Mouse (Mus musculus) thymus, adult 18-20 months (tissue): ENCODE data around the gene Ajm1.
A peak's percentile ranks its signal among the peaks of the same experiment; 100 is the strongest.
"Not testable (repeated sequence)": the region's sequence is repeated elsewhere in the genome, so short reads cannot be mapped to it uniquely, and the experiment has no call there.

Experiments
- DNase-seq, 2 experiments: peaks; one replicate each; pipeline ENCODE4 v3.0.0; 2022; ENCODE audit warnings: mixed read lengths in 2 of 2

The Ajm1 gene

DNA sequence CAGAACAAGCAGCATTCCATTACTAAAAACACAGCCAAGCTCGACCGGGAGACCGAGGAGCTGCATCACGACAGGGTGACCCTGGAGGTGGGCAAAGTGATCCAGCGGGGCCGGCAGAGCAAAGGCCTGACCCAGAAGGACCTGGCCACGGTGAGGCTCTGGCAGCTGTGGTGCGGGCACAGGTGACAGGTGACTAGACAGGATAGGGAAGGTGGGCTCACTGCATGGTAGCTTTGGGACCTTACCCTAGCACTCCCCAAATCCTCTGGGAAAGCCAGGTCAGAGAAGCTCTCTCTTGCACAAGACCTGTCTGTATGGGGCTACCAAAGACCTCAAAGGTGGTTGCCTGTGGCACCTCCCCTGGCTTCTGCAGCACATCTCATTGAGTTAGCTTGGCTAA, 21.0 kb downstream of the Ajm1 start:
- DNase-seq = no peak

DNA sequence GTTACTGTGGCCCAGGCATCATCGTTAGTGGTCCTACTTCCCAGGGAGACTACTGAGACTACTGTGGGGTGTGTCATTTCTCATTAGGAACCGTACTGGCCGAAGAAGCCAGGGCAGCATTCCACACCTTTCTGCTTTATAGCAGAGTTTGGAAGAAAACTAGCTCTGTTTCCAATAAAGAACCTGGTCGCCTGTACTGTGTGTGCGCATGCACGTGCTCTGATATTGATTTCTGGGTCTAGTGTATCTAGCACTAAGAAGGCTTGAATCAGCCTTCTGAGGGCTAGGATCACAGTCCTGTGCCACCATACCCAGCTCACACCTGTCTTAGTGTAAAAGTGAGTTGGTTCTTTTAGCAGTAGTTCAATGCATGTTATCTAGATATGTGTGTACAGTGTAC, 22.8 kb downstream of the Ajm1 start:
- no peak for DNase-seq

DNA sequence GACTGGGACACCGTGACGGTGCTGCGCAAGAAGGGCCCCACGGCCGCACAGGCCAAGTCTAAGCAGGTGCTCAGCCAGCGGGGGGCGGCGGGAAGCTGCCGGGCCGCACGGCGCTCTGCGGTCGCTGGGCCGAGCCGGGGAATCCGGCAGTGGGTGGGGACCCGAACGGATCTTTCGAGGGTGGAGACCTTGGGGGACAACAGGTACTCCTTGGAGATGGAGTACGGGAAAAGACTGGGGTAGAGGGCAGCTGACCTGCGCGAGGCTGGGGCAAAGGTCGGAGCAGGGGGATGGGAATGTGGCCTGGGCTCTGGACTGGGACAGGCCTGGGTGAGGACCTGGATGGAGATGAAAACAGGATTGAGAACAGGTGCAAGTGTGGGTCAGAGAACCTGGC, 23.6 kb downstream of the Ajm1 start:
- no peak for DNase-seq

DNA sequence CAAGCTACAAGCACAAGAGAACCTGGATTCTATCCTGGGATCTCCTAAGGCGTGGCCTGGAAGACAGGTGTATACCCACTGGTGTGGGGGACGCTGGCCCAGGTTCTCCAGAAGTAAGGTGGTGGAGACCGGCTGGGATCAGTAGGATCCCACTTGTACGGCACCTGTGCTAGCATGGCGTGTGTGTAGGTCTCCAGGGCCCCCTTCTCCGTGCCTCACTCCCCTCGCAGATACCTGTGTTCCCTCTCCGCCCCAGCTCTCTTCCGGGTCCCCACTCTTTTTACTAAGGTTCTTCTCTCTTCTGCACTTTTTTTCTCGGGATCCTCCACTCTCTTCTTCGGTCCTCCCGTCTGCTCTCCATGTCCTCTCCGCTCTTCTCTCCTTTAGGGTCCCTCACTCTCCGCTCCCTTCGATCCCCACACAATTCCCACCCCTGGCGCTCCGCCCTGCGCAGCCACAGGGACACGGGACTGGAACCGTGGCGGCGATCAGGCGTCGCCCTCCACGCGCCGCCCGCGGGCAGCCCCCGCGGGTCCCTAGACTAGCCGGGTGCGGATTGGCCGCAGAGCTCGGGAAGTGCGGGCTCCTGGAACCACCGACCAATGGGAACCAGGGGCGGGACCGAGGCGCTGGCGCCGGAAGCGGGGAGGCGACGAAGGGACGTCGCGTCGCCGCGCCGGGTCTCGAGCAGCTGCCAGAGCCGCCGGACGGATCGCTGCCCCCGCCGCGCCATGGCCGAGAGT, 24.2 kb downstream of the Ajm1 start, which contains the start of gene Edf1:
TSS of gene Edf1 (plus strand) at position 627 of the 743 bp plus-strand sequence.
- peak; percentile 90 to 92 for DNase-seq

DNA sequence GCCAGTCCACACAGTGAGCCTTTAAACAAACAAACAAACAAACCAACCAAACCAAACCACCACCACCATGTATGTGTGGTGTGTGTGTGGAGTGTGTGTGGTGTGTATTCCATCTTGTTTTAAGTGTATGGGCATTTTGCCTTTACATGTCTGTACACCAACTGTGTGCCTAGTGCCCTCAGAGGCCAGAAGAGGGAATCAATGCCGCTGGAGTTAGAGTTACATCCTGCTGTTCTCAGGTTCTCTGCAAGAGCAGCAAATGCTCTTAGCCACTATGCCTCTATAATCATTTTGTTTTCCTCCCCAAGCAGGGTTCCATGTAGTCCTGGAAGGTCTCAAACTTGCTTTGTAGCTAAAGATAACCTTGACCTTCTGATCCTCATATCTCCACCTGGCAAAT, 25.3 kb downstream of the Ajm1 start:
- no peak for DNase-seq

DNA sequence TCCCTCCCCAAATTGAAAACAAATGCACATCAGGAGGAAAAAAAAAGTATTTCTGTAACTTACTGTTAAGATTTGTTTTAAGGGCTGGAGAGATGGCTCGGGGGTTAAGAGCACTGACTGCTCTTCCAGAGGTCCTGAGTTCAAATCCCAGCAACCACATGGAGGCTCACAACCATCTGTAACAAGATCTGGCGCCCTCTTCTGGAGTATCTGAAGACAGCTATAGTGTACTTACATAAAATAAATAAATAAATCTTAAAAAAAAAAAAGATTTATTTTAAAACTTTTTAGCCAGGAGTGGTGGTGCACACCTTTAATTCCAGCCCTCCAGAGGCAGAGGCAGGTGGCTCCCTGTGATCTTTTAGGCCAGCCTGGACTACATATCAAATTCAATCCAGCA, 26.1 kb downstream of the Ajm1 start:
- not testable (repeated sequence) for DNase-seq

DNA sequence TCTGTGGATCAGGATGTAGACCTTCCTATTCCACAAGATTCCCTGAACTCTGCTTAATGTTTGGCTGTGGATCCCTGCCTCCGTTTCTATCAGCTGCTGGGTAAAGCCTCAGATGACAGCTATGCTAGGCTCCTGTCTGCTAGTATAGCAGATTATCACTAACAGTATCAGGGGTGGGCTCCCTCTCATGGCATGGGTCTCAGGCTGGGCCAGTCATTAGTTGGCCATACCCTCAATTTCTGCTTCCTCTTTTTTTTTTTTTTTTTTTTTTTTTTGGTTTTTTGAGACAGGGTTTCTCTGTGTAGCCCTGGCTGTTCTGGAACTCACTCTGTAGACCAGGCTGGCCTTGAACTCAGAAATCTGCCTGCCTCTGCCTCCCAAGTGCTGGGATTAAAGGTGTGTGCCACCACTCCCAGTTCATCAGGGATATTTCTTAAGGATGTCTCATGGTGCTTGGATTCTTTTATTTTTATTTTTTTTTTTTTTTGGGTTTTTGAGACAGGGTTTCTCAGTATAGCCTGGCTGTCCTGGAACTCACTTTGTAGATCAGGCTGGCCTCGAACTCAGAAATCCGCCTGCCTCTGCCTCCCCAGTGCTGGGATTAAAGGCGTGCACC, 28.3 kb downstream of the Ajm1 start:
- DNase-seq = not testable (repeated sequence)

DNA sequence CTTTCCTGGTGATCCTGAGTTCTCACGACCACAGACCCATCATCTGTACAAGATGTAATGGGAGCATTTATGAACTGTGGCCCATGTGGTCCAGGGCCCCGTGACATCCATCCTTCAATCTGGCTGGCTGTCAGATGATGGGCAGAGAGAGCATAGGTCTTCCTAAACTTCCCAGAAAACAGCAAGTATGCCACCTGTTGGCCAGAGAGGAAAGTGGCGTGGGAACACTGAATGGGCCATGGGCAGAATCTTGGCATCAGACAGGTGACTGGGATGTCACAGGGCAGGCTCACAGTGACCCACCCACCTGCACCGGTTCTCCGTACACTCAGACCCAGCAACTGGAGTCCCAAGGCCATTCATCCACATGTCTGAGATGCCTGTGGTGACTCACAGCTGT, 30.4 kb downstream of the Ajm1 start:
- DNase-seq = peak; percentile 41 to 66

DNA sequence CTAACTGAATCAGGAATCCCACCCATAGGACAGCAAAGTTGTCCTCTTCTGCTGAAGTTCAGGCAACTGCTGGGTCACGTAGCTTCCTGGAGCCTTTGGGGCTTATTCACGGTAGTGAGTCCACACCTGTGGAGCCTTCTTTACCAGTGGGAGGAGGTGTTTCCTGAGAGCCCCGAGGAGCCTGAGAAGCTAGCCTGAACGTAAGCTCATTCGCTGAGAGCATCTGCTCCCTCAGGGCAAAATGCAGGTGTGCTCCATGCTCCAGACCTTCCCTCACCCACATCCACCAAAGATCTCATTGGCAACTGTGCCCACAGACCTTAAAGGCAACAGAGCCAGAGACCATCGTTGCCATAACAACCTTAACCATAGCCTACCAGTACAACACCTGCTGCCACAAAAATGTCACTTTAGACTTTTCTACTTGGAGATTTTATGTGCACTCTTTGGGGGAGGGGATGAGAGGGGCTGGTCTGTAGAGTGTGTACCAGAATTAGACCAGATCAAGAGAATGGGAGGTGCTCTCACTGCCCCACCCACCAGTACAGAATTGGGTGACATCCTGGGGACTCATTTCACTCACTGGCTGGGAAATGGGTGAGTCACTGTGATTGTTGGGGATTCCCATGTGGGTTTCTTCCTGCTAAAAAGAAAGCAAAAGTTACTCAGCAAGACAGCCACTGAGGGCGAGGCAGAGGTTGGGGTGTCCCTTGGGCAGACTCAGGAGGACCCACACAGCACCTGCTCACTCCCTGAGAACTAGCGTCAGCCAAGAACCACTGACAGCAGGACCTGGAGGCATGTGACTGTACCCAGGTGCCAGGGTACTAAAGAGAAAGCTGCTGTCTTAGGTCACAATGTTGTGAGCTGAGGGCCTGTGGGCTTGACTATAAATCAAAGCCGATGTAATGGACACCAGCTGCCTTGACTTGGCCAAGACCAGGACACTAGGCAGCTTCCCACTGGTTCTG, 32.3 kb downstream of the Ajm1 start:
- DNase-seq = peak; percentile 75 to 92

DNA sequence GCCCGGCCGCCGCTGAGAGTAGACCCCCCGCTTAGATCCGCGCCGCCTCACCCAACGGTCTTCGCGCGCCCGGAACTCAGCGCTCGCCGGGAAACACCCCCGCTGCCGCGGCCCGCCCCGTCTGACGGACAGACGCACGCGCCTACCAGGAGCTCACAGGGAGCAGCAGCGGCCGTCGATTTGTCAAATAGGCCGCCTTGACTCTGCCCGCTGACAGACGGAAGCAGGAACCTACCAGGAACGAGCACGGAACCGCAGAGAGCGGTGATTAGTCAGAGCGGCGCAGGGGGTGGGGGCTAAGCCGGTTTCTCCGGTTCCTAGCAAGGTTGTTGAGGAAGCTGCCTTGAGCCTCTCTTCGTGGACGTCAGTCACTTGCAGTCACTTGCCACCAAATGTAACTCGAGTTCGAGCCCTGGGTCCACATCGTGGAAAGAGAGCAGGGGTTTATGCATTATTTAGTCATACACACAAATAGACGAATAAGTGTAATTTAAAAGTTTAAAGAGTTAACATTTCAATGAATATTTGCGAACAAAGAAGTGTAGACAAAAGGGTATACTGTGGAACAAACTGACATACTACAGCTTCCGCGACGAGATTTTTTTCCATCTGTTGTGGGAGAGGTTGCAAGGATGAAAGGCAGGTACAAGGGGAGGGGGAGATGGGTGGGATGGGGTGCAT, 34.6 kb downstream of the Ajm1 start, which contains the start of gene Traf2:
TSS of gene Traf2 (minus strand) at position 130 of the 681 bp plus-strand sequence.
- DNase-seq = peak; percentile 99

DNA sequence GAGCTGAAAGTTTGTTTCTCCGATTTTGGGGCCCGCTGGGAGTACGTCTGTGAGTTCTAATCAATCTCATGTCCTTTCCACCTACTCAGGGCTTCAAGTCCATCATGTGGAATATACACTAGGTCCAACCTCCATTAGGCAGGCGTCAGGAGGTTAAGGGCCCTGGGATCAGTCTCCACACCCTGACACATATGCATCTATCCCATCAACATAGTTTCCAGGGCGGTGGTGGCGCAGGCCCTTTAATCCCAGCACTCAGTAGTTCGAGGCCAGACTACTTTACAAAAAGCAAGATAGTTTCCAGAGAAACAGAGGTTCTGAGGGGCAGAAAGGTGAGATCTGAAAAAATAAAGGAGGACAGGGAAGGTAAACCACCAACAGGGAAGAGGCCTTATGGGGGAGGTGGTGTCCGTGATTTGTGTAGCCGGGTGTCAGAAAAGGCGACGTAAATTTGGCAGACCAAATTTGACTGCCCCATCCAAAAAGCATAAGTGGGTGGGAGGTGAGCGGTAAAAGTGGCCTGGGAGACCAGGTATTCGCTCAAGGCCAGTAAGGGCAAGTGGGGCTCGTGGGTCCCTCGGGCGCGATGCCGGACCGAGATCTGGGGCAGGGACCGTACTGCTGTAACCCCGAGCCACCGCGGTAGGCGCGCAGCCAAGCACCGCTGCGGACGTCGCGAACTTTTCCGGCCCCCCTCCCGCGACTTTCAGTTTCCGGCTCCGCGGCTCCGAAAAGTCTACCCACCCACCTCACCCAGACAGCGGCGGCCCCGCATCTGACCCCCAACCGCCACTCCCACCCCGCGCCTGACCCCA, 35.4 kb downstream of the Ajm1 start:
- no peak for DNase-seq

DNA sequence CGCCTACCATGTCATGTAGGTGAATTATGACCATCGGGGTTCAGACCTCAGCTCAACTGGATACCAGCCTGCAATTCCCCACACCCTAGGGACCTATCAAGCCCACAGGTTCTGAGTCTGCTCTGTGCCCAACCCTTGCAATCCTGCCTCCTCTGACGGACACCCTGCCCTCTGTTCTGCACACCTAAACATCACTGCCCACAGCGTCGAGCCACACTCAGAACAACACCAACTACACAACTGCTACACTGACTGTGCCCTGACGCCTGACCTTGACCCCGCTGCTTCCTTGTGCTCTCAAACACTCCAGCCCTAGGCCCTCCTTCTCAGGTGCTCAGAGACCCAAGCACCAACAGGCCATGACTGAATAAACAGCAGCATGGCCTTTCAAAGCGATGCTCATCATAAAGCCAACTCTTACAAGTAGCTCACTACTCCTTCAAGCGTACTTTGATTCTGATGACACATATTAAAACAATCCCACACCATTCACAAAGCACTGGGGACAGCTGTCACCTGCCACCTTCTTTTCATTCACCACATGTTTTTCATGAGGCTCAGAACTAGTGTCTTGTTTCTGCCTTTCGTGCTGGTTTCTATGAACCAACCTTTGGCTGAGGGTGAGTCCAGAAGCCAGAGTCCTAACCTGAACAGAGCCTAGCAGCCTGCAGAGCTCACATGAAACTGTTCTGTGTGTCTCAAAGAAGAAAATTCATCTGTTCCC, 39.8 kb downstream of the Ajm1 start:
- no peak for DNase-seq

DNA sequence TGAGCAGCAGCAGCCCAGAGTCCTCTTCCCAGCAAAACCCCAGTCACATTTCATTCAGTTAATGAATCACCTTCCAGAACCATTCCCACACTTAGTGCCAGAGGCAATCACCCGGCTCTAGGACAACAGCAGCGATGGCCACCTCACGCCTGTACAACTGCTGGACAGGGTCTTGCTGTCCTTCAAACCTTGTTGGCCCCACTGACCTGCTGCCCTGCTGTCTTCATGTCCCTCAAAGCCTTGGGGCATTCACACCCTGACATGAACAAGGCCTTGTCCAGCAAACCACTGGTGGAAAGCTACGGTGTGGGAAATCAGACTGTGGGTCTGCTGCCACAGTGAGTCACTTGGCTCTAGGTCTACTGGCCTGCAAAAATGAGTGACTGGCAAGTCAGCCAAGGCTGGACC, 41.0 kb downstream of the Ajm1 start:
- no peak for DNase-seq

DNA sequence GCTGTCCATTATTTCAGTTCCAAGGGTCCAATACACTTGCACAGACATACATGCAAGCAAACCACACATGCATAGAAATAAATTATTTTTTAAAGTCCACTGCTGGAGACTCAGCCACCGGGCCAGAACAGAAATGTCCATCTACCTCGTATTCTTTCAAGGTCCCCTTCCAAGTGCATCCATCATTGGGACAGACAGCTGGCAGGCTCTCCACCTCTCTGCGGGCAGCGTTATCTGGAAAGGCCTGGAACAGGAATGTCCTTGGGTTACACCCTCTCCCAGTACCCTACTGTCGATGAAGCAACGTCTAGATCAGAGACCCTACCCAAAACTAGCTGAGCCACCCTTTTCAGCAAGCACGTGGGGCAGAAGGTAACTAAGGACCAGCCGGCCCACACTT, 45.0 kb downstream of the Ajm1 start:
- DNase-seq = no peak

DNA sequence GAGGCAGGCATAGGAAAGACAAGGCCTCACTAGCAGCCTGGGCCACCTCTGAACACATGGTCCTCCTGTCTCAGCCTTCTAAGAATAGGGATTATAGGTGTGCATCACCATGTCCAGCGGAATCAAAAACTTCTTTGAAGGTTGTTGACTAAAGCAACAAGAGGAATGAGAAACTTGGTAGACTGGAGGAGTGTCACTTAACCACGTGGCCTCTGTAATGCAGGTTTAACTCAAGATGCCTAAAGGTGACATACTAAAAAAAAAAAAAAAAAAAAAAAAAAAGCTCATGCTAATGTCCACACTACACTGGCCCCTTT, 46.7 kb downstream of the Ajm1 start:
- DNase-seq = no peak

DNA sequence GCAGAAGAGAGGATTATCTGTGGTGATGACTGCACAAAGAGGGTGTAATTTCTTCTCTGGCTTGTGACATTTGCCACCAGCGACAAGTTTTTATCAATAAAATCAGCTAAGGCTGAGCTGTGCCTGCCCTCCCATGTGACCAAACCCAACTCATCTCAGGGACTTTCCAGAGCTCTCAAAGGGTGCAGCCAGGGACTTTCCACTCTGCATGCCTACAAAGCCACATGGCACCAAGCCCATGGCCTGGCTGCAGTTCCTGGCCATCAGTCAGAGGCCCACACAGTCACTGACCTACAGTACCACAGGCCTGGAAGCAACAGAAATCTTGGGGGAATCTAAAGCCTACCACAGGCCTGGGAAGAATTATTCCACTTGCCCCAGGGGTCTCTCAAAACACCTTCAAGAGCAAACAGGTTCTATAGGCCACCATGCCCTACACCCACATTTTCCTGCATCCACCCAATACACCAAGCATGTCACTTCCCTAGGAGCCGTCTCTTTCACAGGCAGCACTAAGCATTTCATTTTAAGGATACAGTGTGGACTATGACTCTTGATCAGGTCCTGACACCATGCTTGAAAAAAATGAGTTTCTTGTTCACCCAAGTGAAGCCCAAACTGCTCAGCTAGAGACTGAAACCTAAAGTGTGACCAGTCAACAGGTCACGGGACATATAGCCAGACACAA, 47.2 kb downstream of the Ajm1 start:
- DNase-seq = peak; percentile 21 to 52

DNA sequence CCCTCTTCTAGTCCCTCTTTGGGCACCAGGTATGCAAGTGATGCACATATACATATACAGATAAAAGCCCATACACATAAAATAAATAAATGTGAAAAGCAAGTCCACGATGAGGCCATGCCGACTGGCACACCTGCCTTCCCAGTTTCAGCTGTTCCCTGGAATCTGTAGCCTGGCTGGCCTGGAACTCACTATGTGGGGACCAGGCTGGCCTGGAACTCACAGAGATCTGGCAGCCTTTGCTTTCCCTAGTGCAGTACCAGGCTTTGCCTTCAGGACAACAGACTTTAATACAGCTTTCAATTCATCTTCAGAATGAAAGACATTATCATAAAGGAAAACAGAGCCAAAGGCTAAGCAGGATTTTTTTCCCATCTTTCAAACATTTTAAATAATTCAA, 47.9 kb downstream of the Ajm1 start:
- DNase-seq = no peak

DNA sequence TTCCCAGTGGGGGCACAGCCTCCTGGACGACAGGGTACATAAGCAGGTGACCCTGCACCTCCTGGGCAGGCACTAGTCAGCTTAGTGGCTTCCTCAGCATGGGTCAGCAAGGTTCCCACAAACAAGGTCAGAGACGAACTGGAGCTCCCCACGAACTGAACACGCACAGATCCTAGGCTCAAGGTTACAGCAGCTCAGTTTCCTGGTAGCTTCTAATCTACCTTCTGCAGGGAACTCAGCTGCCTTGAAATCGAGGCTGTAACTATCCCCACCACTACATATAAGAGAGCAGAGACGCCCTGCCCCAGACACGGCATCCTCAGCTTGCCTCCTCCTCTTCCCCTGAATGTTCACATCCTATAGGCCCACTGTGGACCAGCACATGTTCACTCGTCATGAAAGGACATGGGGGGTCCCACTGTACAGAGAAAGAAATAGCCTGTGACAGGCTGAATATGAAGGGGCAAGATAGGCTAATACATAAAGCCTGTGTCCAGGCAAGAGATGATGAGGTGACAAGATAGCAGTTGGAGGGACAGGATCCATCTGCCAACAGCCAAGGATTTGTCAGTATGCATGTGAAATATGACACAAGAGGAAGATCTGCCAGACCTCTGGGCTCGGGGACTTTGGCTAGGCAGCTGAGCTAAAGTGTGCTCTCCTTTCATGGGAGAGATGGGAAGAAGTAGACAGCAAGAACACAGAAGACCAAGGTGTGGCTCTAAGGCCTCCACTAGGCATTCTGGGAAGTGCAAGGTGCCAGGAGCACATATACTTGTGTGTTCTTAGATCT, 54.9 kb downstream of the Ajm1 start:
- DNase-seq = no peak
